Mouse (Mus musculus) frontal cortex, postnatal 25 days (tissue): Measurements from ENCODE around the gene Cfap54.

ENCODE experiments used
- DNase-seq, 2 experiments: peaks; one replicate each; pipeline ENCODE4 v3.0.0; 2022; ENCODE audit warnings: low spot score in 2 of 2

Gene Cfap54

GRCm38 (mm10) chr10:93062395-93062794 lies 19.0 kb downstream of the Cfap54 start:
- no peak for DNase-seq

GRCm38 (mm10) chr10:93053867-93054266 lies 27.6 kb downstream of the Cfap54 start:
- DNase-seq = no peak

DNA sequence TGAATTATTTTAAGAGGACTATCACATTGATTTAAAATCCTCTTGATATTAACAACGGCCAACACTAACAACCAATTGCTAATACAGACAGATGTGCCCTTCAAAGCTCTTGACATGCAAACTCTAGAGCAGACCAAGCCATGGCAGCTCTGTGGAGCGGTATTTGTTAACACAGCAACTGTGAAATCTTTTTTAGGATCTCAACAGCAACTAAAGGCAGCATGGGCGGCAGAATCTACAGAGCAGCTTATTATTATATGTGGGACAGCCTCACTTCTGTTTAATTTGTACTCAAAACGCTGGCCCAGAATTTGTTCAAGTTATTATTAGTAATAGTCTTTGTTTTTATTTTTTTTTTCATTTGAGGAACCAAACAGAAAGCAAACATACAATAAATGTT lies 28.1 kb downstream of the Cfap54 start:
- no peak for DNase-seq

GRCm38 (mm10) chr10:93051016-93051726 lies 30.2 kb downstream of the Cfap54 start:
- DNase-seq = peak; percentile 59 to 80

DNA sequence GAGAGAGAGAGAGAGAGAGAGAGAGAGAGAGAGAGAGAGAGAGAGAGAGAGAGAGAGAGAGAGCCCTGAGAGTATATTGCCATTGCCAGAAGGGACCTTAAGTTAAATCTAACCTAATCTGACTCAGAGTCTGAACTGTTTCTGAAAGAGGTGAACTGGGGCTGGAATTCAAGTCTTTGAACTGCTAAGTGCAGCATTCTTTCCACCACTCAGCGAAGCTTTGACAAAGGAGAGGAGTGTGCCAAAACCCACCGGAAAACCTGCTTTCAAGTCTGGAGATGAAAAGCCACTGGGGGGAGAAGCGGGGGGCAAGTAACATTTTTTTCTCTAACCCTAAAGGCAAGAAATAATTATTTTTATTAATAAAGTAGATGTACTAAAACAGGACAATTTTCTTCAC lies 30.8 kb downstream of the Cfap54 start:
- DNase-seq = no peak

- no peak for DNase-seq
Measured at GRCm38 (mm10) chr10:93043195-93043594, 38.2 kb downstream of the Cfap54 start.

DNA sequence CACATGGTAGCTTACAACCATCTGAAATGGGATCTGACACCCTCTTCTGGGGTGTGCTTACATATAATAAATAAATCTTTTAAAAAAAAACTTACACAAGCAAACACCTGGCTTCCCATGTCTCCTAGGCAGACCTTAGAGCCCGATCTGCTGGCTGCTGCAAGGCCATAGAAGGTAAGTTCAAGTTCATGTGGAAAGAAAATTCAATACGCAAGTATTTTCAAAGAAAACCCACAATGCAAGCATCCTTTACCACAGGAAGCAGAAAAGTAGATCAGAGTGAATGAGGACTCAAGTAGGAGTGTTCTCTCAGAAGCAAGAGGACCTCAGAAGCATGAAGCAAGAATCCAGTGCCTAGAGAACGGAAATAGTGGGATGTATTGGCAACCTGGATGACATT lies 39.6 kb downstream of the Cfap54 start:
- no peak for DNase-seq

DNA sequence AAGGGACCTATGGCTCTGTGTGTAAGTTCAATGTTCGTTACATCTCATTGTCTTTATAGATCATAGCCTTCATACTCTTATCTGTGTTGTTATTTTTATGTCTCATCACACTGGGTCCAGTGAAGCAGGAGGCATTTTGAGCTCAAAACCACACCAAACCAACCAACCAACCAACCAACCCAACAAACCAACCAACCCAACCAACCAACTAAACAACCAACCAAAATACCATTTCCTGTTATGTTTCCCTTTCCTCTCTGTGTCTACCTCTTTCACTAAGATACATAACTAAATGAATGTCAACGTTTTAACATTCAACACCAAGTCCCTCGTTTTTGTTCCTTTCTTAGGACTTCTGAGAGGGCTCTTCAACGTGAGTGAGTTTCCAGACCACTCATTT lies 40.0 kb downstream of the Cfap54 start:
- DNase-seq = no peak

GRCm38 (mm10) chr10:93036532-93036931 lies 44.9 kb downstream of the Cfap54 start:
- no peak for DNase-seq

- DNase-seq = no peak
Measured at GRCm38 (mm10) chr10:93035489-93035888, 45.9 kb downstream of the Cfap54 start.

DNA sequence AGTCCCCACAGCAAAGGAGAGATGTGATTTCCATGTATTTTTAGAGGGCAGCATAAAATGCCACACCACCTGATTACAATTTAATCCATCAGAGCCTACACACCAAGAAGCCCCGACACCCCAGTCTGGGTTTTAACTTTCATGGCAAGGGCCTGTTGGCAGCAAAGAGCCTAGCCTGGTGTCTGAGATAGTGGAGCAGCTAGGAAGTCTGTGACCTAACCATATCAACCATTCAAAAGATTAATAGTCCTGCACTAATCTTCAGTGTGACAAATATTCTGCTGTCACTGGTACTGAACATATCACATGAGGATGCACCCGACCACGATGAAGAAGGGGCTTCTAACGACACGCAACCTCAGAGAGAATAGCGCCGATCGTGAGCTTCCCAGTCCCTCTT lies 58.1 kb downstream of the Cfap54 start:
- no peak for DNase-seq

DNA sequence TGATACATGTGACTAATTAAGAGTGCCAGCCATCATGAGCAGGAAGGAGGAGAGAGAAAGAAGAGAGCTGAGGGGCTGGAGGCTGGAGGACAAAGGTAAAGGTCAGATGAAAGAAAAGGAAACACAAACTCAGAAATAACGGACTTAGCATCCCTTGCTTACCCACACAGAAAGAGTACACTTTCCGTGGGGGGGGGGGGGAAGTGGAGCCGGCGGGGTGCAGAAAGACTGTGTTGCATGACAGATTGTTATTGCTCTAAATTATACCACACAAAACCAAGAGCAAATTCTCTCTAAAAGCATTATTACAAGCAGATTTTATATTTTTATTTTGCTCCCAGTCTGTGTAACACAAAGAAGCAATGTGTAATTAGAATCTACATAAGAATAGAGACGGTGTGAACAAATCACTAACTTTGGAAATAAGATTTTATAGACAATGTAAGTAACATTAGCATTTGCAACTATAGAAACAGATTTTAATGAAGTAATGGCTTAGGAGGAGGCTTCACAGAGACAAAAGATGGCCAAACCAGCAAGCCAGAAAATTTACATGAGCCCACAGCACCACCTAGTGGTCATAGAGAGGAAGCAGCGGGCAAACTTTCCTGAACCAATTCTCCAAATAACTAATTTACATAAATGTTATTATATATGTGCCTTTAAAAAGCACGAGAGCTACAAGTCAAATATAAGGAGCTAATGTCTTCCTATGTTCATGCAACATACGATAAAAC lies 67.2 kb downstream of the Cfap54 start:
- DNase-seq = peak; percentile 23 to 50

DNA sequence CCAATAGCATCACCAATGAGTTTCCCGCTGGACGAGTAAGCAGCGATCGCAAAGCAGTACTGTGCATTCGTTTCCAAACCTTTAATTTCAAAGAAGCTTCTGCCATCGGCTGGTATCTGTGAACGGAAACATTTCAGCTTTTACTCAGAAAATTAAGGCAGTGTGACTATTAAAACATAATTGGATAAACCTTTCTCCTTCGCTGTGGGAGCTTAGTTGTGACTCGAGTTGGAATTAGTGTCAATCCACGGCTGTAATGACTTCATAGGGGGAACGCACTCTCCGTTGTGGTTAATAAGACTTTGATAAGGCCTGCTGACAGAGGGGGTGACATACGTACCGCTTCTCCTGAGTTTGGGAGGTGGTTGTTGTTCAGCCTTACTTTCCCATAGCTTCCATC lies 70.3 kb downstream of the Cfap54 start:
- DNase-seq = no peak

DNA sequence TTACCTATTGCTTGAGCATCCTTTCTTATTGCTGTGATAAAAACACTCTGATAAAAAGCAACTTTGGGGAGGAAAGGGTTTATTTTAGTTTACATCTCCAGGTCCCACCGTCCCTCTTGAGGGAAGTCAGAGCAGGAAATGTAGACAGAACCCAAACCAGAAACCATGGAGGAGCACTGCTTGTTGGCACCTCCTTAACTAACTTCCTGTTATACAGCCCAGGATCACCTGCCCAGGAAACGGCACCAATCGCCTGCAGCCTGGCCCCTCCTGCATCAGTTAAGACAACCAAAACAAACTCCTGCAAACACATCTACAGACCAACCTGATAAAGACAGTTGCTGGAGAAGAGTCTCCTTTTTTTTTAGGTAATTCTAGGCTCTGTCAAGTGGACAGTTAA lies 74.4 kb downstream of the Cfap54 start:
- no peak for DNase-seq

GRCm38 (mm10) chr10:93006405-93006804 lies 75.0 kb downstream of the Cfap54 start:
- no peak for DNase-seq

DNA sequence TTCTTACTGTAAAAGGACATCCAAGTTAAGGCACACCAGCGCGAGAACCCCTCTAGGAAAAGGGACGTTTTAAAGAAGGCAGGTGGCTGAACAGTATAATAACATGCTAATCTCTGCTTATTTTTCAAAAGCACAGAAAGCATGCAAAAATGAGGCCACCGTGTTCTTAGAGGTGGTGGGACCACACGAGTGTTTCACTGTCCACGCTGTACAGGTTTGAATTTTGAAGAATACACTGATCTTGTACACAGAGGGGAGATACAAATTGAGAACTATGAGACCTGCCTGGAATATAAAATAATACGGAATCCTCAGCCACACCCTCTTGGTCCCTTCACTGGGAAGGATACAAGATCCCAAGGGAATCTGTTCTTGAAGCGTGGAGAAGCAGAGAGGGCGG lies 82.9 kb downstream of the Cfap54 start:
- DNase-seq = no peak

DNA sequence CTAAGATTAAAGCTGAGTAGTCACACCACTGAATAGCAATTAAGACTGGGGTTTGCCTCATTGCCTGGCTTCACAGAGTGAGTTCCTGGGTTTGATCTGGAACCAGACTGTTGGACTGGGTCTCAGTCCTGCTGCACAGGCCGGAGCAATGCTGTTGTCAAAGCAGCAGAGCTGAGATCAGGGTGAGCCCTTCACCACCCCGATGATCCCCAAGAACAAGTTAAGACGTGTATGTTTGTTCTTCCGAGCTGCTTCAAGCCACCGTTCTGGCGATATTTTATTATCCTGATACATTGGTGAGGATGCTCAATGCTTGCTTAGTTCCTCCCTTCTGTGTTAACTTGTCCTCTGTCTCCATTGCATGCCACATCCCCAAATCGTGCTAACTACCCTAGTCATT lies 86.2 kb downstream of the Cfap54 start:
- no peak for DNase-seq

DNA sequence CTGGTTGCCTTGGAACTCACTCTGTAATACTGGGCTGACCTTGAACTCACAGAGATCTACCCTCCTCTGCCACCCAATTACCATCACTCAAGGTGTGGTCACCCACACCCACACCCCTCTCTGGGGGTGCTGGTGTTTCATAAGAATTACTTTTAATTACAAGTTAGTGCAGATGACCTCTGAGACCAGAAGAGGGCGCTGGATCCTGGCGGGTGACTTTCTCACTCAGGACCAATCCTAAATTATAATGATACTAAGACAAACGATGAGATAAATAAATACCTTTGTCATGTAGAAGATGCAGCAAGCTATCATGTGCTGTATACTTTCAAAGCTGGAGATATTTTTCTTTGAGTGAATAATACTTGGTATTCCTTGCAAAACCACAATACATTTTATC lies 87.1 kb downstream of the Cfap54 start:
- no peak for DNase-seq

DNA sequence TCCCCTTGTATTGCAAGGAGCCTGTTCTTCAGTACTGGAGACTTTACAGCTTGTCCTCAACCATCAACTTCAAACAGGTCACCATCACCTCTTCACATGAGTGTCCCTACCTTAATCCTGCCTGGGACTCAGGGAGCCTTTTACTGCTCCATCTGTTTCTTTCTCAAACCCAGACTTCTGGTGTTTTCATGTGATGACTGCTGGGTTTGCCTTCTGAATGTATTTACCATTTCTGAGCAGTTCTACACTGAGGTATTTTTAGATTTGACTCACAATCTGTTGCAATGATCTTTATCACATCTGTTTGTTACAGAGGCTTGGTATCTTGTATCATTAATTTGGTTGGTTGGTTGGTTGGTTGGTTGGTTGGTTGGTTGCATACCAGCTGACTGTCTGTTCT lies 88.9 kb downstream of the Cfap54 start:
- DNase-seq = no peak

DNA sequence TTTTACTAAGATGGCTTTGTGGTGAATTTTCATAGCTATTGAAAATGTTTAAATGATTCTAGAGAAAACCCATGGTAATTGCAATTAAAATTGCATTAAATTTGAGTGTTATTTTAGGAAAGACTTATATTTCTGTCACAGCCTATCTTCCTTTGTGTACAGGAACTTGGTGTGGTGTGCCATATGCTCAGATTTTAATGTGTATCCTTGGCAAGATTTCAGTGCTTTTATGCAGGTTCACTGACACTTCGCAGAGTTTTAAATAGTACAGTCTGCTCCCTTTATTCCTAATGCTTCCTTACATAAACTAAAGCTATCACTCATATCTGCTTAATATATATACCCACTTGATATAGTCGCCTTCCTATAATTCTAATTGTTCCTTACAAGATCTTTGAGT lies 90.8 kb downstream of the Cfap54 start:
- no peak for DNase-seq

DNA sequence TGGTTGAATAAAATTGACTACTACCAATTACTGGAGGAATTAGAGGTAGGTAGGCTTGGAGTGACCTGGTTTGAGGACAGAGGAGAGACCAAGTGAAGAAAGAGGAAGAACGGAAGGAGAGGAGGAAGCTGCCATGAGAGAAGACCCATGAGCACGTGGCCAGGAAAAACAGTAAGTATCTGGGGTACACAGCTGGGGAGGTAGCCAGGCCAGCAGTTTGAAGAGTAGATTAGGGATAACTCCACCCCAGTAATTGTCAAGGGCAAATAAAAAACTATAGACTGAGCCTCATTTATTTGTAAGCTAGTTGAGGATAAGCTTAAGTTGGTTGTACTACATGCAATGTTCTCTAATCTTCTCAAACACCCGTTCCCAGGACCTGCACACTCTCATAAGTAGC lies 116.3 kb downstream of the Cfap54 start:
- DNase-seq = no peak

DNA sequence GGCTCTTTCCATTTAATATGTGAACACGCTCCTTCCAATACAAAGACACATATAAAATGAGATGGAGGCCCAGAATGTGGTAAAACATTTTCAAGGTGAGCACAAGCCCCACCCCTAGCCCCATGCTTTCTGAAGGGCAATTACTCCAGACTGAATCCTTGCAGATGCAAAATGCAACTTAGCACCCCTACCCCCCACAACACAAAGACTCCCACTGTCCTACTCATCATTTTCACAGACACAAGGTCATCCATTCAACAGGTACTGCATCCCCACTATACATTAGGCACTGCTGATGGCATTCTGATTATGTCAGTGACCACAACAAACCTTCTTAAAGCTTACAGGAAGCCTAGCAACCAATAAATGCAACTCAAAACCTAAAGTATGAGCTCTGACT lies 131.4 kb downstream of the Cfap54 start:
- DNase-seq = no peak

DNA sequence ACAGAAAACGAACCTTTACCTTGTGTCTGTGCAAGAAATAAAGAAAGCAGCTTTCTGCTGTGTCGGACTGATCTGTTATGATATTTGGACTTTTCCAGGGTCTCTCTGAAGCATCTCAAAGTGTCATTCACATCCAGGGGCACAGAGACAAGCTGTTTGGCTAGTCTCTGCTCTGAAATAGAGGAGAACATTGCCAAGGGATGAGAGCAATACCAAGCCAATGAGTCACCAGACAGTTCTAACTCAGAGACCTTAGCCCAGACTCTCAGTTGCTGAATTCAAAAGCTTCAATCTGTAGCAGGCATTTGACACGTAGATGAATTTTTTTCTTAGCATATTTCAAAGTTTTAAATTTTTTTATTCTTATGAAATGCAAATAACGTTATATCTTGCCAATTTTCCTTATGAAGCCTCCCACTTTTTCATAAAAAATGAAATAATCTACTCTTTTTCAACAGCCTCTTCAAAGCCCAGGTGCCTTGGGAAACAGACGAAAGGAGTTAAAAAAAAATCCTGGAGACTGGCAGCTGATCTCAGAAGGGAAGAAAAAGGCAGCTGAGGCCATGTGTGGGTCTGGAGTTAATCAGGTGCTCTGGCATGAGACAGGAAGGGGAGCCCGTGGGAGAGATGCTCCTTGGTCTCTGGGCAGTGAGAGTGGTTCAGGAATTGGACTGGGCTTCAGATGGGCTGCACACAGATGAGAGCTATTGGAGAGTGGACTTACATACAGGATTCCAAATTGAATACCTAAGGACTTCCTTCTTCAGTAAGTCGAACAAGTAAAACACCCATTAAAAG lies 138.4 kb downstream of the Cfap54 start:
- DNase-seq = no peak
